Mouse (Mus musculus) frontal cortex, adult (tissue): ENCODE data around the gene Atp2b4.
A peak's percentile ranks its signal among the peaks of the same experiment; 100 is the strongest.

Source experiments
- ATAC-seq: cut with Nextera tagmentation; 2 replicates; pipeline ENCODE4 v1.9.2; 2017; ENCODE audit warnings: mild to moderate bottlenecking, moderate library complexity, mixed read lengths; ENCODE audit not compliant: low TSS enrichment

The Atp2b4 gene

GRCm38 (mm10) chr1:133800948-133801393 is at the start of gene Atp2b4:
TSS of gene Atp2b4 (minus strand) at chr1:133801041.
- peak; percentile 74 for ATAC-seq

- no peak for ATAC-seq
These were observed 43.9 kb upstream of the Atp2b4 start for GRCm38 (mm10) chr1:133844734-133845133.

GRCm38 (mm10) chr1:133843900-133844299 is 43.1 kb upstream of the Atp2b4 start:
- no peak for ATAC-seq

- ATAC-seq = no peak
These were observed 42.5 kb upstream of the Atp2b4 start for GRCm38 (mm10) chr1:133843370-133843769.

GRCm38 (mm10) chr1:133842074-133842725 is 41.4 kb upstream of the Atp2b4 start:
- peak; percentile 87 for ATAC-seq

DNA sequence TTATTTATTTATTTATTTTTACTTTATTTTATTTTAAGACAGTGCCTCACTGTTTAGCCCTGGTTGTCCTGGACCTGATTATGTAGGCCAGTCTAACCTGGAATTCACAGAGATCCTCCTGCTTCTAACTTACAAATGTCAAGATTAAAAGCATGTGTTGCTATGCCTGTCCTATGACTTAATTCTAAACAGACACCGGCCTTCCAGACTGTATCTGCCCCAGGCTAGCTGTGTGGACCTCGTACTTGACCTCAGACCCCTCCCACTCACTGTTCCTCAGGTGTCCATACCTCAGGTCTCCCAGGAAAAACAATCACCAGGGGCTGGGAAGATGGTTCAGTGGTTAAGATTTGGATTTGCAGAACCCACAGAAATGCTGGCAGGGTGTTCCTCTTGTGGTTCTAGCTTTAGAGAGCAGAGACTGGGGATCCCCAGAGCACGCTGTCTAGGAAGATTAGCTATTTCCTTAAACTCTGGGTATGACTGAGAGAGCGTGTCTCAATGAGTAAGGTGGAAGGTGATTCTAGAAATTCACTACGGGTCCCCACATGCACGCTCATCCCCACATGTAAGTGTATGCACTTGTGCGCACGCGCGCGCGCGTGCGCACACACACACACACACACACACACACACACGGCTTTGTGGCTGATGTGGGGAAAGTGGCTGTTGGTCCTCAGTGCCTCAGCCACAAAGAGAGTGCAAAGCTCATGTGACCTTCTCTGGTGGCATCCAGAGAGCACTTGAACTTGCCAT is 40.5 kb upstream of the Atp2b4 start:
- no peak for ATAC-seq

DNA sequence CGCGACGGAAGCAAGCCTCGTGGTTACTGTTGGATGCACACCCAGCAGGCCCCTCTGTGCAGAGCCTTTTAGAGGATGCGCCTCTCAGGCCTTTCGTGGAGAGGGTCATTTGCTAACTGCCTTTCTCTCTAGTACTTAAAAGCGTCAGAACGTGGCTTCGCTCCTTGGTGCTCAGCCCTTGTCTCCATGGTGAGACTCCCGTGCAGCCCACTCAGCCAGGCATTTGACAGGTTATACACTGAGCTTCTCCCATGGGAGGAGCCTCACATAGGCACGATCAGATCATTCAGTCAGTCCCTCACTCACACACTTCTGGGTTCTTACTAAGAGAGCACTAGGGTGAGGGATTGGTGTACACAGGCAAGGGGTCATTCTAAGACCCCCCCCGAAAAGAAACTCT is 39.7 kb upstream of the Atp2b4 start:
- ATAC-seq = no peak

DNA sequence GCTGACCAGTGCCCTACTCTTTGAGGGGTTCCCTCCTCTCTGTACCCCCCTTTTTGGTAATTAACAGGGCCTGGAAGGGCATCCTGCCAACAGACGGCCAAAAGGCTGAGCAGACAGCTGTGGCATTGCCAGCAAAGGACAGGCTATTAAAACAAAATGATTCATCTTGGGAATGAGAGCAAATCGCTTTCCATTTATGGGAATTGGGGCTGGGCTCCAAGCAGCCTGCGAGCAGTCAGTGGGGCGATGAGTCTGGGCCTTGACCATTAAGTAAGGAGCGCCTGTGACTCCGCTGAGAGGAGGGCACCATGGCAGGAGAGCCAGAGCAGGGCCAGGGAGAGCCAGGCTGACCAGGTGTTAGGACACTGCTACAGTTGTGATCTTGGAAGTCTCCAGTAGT is 33.5 kb upstream of the Atp2b4 start:
- no peak for ATAC-seq

GRCm38 (mm10) chr1:133832781-133833180 is 31.9 kb upstream of the Atp2b4 start:
- no peak for ATAC-seq

DNA sequence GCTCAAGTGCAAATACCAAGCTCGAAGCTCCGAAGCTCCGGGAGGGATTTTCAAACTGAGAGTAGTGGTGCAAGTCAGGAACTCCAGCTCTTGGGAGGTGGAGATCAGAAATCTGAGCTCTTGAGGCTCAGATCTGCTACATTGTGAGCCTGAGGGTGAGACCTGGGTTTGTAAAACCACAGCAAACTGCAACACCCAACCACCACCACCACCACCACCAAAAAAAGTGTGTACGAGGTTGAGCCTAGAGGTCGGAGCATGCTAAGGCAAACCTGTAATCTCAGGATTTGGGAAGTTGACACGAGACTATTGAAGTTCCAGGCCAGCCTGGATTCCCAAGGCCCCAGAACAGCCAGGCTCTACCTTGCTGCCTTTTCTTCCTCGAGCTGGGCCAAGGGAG is 25.4 kb upstream of the Atp2b4 start:
- no peak for ATAC-seq

- no peak for ATAC-seq
These were observed 24.7 kb upstream of the Atp2b4 start for GRCm38 (mm10) chr1:133825543-133825942.

- no peak for ATAC-seq
These were observed 24.3 kb upstream of the Atp2b4 start for GRCm38 (mm10) chr1:133825140-133825539.

DNA sequence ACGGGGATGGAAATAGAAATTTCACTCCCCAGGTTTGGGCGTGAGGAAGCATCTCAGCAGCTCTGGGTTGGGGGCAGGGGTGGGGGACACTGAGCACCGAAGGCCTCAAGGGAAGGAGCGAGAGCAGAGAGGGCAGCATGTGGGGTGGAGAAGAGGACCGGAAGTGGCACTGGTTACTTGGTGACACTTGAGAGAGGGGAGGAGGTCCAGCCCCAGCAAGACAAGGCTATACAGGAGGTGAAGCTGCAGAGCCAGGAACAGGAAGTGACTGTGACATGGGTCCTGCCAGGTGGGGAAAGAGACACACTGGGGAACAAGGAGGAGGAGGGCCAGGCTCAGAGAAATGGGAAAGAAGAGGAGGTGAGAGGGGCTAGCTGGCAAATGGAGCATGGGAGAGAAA is 20.3 kb upstream of the Atp2b4 start:
- no peak for ATAC-seq

DNA sequence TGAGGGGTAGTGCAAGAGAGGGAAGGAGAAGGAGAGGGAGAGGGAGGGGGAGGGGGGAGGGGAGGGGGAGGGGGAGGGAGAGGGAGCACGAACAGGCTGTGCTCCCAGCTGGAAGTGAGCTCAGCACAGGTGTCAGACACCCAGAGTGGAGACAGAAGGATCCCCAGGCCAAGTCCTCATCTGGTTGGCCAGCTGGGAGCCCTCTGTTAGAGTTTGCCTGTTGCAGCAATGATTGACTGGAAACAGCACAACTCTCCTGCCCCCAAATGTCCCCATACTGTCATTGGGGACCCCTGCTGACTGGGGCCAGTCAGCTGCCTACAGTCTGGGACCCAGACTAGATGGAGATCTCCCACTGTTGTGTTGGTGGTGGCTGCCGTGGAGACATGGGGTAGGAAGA is 19.3 kb upstream of the Atp2b4 start:
- ATAC-seq = no peak

DNA sequence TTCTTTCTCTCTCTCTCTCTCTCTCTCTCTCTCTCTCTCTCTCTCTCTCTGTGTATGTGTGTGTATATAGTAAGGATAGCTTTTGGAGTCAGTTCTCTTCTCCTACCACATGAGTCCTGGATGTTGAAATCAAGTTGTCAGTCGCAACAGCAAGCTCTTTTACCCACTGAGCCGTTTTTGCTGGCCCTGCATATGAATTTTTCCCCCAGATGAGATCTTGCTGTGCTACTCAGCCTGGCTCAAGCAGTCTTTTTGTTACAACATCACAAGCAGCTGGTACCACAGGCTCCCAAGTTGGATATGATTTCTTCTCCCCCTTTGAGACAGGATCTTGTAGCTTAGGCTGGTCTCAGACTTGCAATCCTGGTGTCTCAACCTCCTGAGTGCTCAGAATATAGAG is 17.7 kb upstream of the Atp2b4 start:
- ATAC-seq = no peak

GRCm38 (mm10) chr1:133815747-133816491 is 15.1 kb upstream of the Atp2b4 start:
- ATAC-seq = peak; percentile 90

DNA sequence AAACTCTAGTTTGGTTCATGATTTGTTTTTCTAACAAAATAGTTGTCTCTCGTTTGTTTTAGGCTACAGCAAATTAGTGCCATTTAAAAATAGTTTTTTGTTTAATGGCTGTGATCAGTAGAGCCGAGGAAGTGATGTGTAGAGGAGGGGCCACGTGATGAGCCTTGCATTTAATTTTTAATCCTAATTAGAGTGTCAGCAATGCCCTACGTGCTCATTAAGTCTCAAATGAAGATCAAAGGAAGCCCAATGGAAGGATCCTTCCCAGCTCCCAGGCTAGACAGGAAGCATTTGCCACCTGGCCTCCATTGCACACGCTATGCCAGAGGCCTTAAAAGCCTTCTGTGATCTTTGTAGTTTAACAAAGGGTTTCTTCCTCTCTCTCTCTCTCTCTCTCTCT is 8.5 kb upstream of the Atp2b4 start:
- no peak for ATAC-seq

- ATAC-seq = no peak
These were observed 7.2 kb upstream of the Atp2b4 start for GRCm38 (mm10) chr1:133808020-133808419.

DNA sequence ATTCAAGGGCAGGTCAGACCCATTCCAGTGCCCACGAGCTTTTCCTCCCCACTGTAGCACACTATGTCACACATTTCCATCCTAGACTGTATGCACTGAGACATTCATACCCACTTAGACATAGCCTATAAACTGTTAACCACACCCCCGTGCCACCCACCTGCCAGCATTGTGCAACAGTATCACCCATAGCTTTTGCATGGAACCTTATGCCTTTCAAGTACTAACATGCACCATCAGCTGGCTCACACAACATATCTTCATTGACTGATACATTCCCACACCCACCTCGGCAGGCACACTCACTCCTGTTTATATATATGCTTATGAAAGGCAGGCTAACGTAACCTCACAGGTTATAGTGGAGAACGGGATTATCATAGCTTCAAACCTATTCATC is 902 bp upstream of the Atp2b4 start:
- no peak for ATAC-seq

GRCm38 (mm10) chr1:133800512-133800911 is 329 bp downstream of the Atp2b4 start:
- no peak for ATAC-seq

DNA sequence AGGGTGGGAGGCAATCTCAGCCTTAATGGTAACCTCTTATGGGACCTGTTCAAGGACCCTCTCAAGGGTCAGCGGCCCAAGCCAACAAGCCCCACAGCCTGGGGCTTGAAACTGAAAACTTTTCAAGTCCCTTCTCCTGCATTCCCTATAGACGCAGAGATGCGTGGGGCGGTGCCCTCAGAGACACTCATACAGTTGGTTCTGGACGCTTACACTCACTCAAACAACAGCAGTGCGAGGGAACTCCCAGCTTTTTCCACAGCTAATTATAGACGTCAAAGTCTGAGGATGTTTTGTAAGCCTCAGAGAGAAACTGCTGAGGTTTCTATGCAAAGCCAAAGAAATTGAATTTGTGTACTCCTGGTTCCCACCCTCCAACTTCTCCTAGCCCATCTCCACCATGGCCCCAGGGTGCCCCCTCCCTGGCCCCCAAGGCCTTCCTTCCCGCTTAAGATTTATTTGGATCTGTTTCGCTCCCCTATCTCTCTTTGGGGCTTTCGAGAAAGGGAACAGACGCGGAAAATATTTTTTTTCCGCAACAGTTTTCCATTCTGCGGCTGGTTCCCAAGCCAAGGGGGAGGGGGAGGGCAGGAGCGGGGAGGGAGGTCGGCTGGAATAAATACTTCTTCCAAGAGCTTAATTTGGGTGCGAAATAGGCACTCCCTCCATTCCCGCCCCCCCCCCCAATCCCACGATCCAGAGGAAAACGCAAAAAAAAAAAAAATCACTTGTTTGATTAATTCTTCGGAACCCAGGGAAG is 975 bp downstream of the Atp2b4 start:
- peak; percentile 54; the same call in 1 of the 2 replicates for ATAC-seq

DNA sequence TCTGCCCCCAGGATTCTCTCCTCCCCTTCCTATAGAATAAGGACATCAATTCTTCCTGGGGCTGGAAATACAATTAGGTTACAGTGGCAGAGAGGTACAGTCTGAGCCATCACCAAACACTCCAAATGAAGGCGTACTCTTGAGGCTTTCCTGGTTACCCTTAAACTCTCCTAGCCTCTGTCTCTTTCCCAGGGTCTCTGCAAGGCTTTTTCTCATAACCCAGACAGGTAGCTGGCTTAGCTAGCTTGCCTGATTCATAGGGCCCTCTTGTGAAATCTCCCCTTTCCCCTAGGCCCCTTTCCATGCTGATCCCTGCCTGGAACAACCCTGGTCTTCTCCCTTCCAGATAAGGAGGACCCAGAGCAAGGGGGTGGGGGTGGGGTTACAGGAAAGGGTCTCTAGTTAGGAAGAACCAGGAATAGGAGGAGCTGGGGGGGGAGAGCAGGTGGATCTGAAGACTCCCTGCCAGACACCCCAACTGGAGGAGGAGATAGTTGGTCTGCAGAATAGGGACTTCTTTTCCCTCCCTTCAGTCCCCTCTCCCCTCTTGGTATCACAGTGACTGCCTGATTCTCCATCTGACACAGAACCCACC is 1.9 kb downstream of the Atp2b4 start:
- ATAC-seq = no peak
